Mouse (Mus musculus) forebrain, embryonic 16.5 days (tissue): ENCODE measurements around the gene Atg13. TPM values are rescaled to one million over a fixed set of nuclear protein-coding genes. Genes with fewer than 3 reads are reported as not detected.
A peak's percentile ranks its signal among the peaks of the same experiment; 100 is the strongest.

ENCODE experiments used
- ATAC-seq: fragments of 200-750 bp; cut with Nextera tagmentation; 2 replicates; pipeline ENCODE4 v1.8.0; 2017; ENCODE audit warnings: mild to moderate bottlenecking, moderate library complexity
- H3K27ac ChIP-seq: fragments of 300-500 bp; sonication (generic); 2 replicates; pipeline ENCODE4 v1.5.1; 2014; ENCODE audit warnings: low read length, control low read depth
- H3K27me3 ChIP-seq: fragments of 300-500 bp; sonication (generic); replicated peaks from 2 replicates; pipeline ENCODE4 v1.6.1; 2014; ENCODE audit warnings: low read length; ENCODE audit not compliant: control insufficient read depth, insufficient read depth
- H3K36me3 ChIP-seq: fragments of 300-500 bp; sonication (generic); 2 replicates; pipeline ENCODE4 v1.6.1; 2014; ENCODE audit not compliant: control insufficient read depth, insufficient read depth
- H3K4me1 ChIP-seq: fragments of 300-500 bp; sonication (generic); replicated peaks from 2 replicates; pipeline ENCODE4 v1.6.1; 2014; ENCODE audit warnings: low read length; ENCODE audit not compliant: control insufficient read depth, insufficient read depth
- H3K4me2 ChIP-seq: fragments of 300-500 bp; sonication (generic); 2 replicates; pipeline ENCODE4 v1.6.1; 2014; ENCODE audit warnings: mild to moderate bottlenecking, low read length, control low read depth
- H3K4me3 ChIP-seq: fragments of 300-500 bp; sonication (generic); replicated peaks from 2 replicates; pipeline ENCODE4 v1.5.1; 2014; ENCODE audit warnings: mild to moderate bottlenecking, low read length, control low read depth
- H3K9ac ChIP-seq: fragments of 300-500 bp; sonication (generic); replicated peaks from 2 replicates; pipeline ENCODE4 v1.6.1; 2014; ENCODE audit warnings: low read depth, low read length, control low read depth
- H3K9me3 ChIP-seq: fragments of 300-500 bp; sonication (generic); 2 replicates; pipeline ENCODE4 v1.6.1; 2016; ENCODE audit warnings: low read length; ENCODE audit not compliant: control insufficient read depth
- WGBS: fragments of 180-500 bp; shearing (Covaris S2); extraction: QIAGEN DNeasy Blood & Tissue Kit; methylation state at CpG from one replicate; pipeline ENCODE4 v1.1.7; 2014; 5-methylcytosine and 5-hydroxymethylcytosine counted together
- polyA plus RNA-seq: library from polyadenylated mRNA; unstranded; fragments of >200 nt; fragmentation: Nextera tagmentation; extraction: Ambion mirVana; gene quantifications from 2 replicates; pipeline ENCODE4 v1.2.1, GENCODE M21; 2015

Atg13 gene
- polyA plus RNA-seq, 1 experiment from 2014 or later: 45.0 TPM

DNA sequence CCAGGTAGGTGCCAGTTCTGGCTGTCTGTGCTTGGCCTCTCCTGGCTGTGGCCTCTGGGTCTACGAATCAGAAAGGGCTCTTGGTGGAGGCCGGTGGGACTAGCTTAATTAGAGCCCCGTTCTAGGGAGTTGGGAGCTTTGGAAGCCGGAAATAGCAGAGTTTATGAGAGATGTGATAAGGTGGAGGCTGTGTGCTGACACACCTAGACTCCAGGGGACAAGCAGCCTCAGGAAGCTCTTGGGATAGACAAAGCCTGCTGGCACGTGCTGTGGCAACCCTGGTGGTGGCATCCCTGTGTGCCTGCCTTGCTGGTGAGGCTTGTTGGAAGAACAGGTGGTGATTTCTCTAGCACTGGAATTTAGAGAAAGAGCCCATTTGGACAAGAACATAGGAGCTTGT lies 55.0 kb downstream of the Atg13 start:
- Histone ChIP-seq H3K27ac (no peak overlapping the region), H3K4me2 (no peak overlapping the region), H3K9me3 (no peaks in the 10 kb centered on the region), H3K9ac (no peak overlapping the region), H3K36me3 (peaks cover 11% of the 10 kb centered on the region; the same call in 1 of the 2 replicates), H3K27me3 (no peaks in the 10 kb centered on the region), H3K4me1 (peaks cover 14% of the 10 kb centered on the region), H3K4me3 (no peak overlapping the region)
- no peak for ATAC-seq
- WGBS: 93% methylated on average over 5 of the region's 5 CpGs

- no peak for ATAC-seq
- Histone ChIP-seq H3K4me3 (no peak overlapping the region), H3K27ac (no peak overlapping the region), H3K9ac (no peak overlapping the region), H3K27me3 (no peaks in the 10 kb centered on the region), H3K36me3 (peaks cover 11% of the 10 kb centered on the region; the same call in 1 of the 2 replicates), H3K4me2 (no peak overlapping the region), H3K9me3 (no peaks in the 10 kb centered on the region), H3K4me1 (peaks cover 22% of the 10 kb centered on the region)
- WGBS: 56% methylated on average over 6 of the region's 6 CpGs
Measured at GRCm38 (mm10) chr2:91652863-91653262, 57.5 kb downstream of the Atg13 start.

DNA sequence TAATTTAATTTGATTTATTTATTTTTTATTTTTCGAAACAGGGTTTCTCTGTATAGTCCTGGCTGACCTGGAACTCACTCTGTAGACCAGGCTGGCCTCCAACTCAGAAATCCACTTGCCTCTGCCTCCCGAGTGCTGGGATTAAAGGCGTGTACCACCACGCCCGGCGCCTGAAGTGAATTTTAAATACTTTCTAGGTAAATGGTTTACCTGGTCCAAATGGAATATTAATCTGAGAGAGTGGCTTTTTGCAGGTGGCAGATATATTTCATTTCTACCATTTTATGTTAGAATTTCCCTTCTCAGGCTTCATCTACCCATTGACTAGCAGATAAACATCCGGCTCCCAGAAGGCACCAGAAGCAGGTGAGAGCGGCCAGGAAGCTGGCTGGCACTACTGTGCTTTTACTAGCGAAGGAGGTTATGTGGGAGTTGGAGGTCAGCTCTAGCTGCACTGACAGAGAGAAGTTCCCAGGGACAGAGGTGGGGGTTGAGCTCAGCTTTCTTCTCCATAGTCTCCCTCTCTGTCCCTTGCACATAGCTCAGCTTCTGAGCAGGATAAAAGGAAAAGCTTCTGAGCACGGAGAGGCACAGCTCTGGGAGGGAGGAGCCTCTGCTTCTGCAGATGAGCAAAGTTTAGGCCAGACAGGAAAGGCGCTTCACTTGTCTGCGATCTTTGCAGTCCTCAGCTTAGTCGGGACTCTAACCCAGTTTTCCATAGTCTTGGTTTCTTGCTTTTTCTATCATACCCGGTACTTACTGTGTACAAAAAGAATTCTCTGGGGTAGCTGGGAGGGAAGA lies 58.7 kb downstream of the Atg13 start:
- peaks cover 14% of the 10 kb centered on the region for H3K36me3 ChIP-seq
- ATAC-seq: no peak
- 90% methylated on average over 14 of the region's 14 CpGs for WGBS
- H3K27ac ChIP-seq: no peak overlapping the region
- no peak overlapping the region for H3K9ac ChIP-seq
- no peak overlapping the region for H3K4me3 ChIP-seq
- no peaks in the 10 kb centered on the region for H3K9me3 ChIP-seq
- peaks cover 22% of the 10 kb centered on the region for H3K4me1 ChIP-seq
- no peak overlapping the region for H3K4me2 ChIP-seq
- H3K27me3 ChIP-seq: no peaks in the 10 kb centered on the region

- peak overlapping the region; percentile 80 for H3K9ac ChIP-seq
- peak overlapping the region; percentile 62 for H3K27ac ChIP-seq
- peak overlapping the region; percentile 84 for H3K4me2 ChIP-seq
- H3K9me3 ChIP-seq: no peaks in the 10 kb centered on the region
- peaks cover 22% of the 10 kb centered on the region for H3K4me1 ChIP-seq
- H3K36me3 ChIP-seq: peaks cover 18% of the 10 kb centered on the region
- peak overlapping the region; percentile 72 for H3K4me3 ChIP-seq
- ATAC-seq: peak; percentile 54
- H3K27me3 ChIP-seq: no peaks in the 10 kb centered on the region
- 17% methylated on average over 16 of the region's 16 CpGs for WGBS
Measured at GRCm38 (mm10) chr2:91650360-91650995, 59.9 kb downstream of the Atg13 start.

GRCm38 (mm10) chr2:91649553-91650359 lies 60.6 kb downstream of the Atg13 start, which contains the start of the genes Zfp408 and Arhgap1:
Zfp408 (minus strand) TSS chr2:91649791.
Arhgap1 (plus strand) TSS chr2:91649860.
- Histone ChIP-seq H3K9me3 (no peaks in the 10 kb centered on the region), H3K9ac (peak within 1 kb of the TSS; percentile 87), H3K4me2 (peak within 1 kb of the TSS; percentile 100), H3K4me1 (peaks cover 22% of the 10 kb centered on the region), H3K36me3 (peaks cover 21% of the 10 kb centered on the region), H3K27ac (peak within 1 kb of the TSS; percentile 90), H3K4me3 (peak within 1 kb of the TSS; percentile 72), H3K27me3 (no peaks in the 10 kb centered on the region)
- ATAC-seq: peak; percentile 96
- WGBS: under 1% methylated on average over 44 of the region's 44 CpGs

GRCm38 (mm10) chr2:91649152-91649551 lies 61.2 kb downstream of the Atg13 start:
- ATAC-seq: no peak; the same call in 1 of the 2 replicates
- Histone ChIP-seq H3K9me3 (no peaks in the 10 kb centered on the region), H3K27me3 (no peaks in the 10 kb centered on the region), H3K4me3 (peak overlapping the region; percentile 72), H3K9ac (peak overlapping the region; percentile 87), H3K27ac (peak overlapping the region; percentile 90), H3K4me2 (peak overlapping the region; percentile 100), H3K36me3 (peaks cover 26% of the 10 kb centered on the region), H3K4me1 (peaks cover 22% of the 10 kb centered on the region)
- WGBS: 4% methylated on average over 15 of the region's 15 CpGs

DNA sequence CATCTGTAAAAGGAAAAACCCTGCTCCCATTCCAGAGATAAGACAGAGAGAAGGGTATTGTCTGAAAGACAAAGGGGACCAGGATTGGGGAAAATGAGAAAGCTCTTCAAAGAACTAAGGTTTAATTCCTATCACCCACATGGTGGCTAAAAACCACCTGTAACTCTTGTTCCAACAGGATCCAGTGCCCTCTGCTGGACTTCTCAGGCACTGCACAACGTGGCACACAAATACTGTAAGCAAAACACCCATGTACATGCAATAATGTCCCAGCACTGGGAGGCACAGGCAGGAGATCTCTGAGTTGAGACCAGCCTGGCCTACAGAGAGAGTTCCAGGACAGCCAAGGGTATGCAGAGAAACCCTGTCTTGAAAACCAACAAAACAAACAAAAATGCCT lies 63.6 kb downstream of the Atg13 start:
- H3K4me2 ChIP-seq: no peak overlapping the region
- no peaks in the 10 kb centered on the region for H3K27me3 ChIP-seq
- H3K9me3 ChIP-seq: no peaks in the 10 kb centered on the region
- H3K4me3 ChIP-seq: no peak overlapping the region
- peaks cover 29% of the 10 kb centered on the region for H3K36me3 ChIP-seq
- no peak overlapping the region for H3K27ac ChIP-seq
- no peak overlapping the region for H3K9ac ChIP-seq
- WGBS: 17% methylated on average over 1 of the region's 1 CpGs
- no peak for ATAC-seq
- H3K4me1 ChIP-seq: peaks cover 20% of the 10 kb centered on the region

DNA sequence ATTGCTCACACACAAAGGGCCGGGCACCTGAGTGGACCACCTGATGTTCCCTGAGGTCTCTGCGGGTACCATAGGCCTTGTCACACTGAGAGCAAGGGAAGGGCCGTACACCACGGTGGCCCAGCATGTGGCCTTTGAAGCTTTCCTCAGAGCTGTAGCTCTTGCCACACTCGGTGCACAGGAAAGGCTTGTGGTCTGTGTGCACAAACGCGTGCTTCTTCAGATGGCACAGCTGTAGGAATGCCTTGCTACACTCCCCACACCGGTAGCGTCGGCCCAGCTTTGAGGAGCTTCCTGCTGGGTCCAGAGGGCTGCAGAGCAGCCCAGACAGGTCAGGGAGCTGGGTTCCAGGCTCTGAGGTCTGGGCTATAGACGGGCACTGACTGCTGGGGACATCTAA lies 64.6 kb downstream of the Atg13 start:
- Histone ChIP-seq H3K9me3 (no peaks in the 10 kb centered on the region), H3K9ac (no peak overlapping the region), H3K4me3 (no peak overlapping the region), H3K36me3 (peaks cover 29% of the 10 kb centered on the region), H3K27ac (no peak overlapping the region), H3K4me2 (no peak overlapping the region), H3K4me1 (peaks cover 12% of the 10 kb centered on the region), H3K27me3 (no peaks in the 10 kb centered on the region)
- ATAC-seq: no peak
- WGBS: 94% methylated on average over 11 of the region's 11 CpGs

GRCm38 (mm10) chr2:91645354-91645753 lies 65.0 kb downstream of the Atg13 start:
- Histone ChIP-seq H3K4me2 (no peak overlapping the region), H3K4me3 (no peak overlapping the region), H3K4me1 (peaks cover 8% of the 10 kb centered on the region), H3K27me3 (no peaks in the 10 kb centered on the region), H3K27ac (no peak overlapping the region), H3K9me3 (no peaks in the 10 kb centered on the region), H3K36me3 (peaks cover 29% of the 10 kb centered on the region), H3K9ac (no peak overlapping the region)
- ATAC-seq: no peak
- 97% methylated on average over 15 of the region's 15 CpGs for WGBS
